Mouse (Mus musculus) common myeloid progenitor, adult 5-6 weeks (primary cell): ENCODE results near the gene Olfr149. TPM values are rescaled to one million over a fixed set of nuclear protein-coding genes. Genes with fewer than 3 reads are reported as not detected.
"Not testable (repeated sequence)": the region's sequence is repeated elsewhere in the genome, so short reads cannot be mapped to it uniquely, and the experiment has no call there.

ENCODE experiments used
- ATAC-seq: replicated peaks from 2 replicates; pipeline ENCODE4 v1.8.0; 2016; ENCODE audit warnings: low read depth, mild to moderate bottlenecking, moderate TSS enrichment, inconsistent platforms; ENCODE audit not compliant: poor library complexity, severe bottlenecking
- total RNA-seq: library from RNA; stranded (forward); fragments of 200-1000, 187-1606 nt; gene quantifications from 2 replicates; pipeline ENCODE4 v1.2.3, GENCODE M21; 2017

Gene Olfr149
- not detected in 2 replicates for total RNA-seq

- no peak for ATAC-seq
Observed at GRCm38 (mm10) chr9:39707017-39707416, at the start of gene Olfr149. TSS of gene Olfr149 (minus strand) at chr9:39707117.

GRCm38 (mm10) chr9:39746428-39746827 lies 39.5 kb upstream of the Olfr149 start:
- no peak for ATAC-seq

GRCm38 (mm10) chr9:39745949-39746348 lies 39.0 kb upstream of the Olfr149 start, which contains the start of gene Olfr967:
TSS of gene Olfr967 (plus strand) at chr9:39746249.
- no peak for ATAC-seq

DNA sequence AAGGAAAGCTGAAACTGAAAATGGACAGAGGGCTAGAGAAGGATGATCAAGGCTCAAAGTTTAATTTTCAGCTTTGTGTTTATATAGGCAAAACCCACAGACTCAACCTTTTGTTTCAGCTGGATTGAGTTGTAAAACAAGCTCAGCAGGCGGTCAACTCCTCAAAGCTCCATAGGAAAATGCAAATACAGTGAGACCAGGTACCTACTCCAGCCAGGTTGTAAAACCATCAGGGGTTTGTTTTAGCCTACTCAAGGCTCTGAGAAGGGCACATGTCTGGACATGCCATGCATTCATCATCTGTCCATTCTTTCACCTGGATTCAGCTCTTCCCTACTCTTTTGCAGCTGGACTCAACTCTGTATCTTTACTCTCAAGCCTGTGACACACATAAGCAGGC lies 33.8 kb upstream of the Olfr149 start:
- no peak for ATAC-seq

GRCm38 (mm10) chr9:39730678-39731077 lies 23.8 kb upstream of the Olfr149 start, which contains the start of gene Olfr150:
TSS of gene Olfr150 (plus strand) at chr9:39730978.
- ATAC-seq, result no peak

DNA sequence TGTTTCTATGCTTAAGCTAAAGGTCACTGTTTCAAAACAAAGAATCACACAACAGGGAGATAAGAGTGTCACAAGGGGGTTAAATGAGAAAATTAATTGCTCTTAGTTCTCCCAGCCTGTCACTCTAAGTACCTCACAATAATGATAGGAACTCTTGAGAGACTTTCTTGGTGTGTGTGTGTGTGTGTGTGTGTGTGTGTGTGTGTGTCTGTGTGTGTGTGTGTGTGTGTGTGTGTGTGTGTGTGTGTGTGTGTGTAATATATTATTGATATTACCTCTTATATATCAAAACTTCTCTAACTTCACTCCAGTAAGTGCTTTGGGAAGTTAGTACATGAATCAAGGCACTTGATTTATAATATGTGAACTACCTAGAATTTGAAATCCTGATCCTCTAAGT lies 4.1 kb upstream of the Olfr149 start, which contains the start of gene Olfr965:
TSS of gene Olfr965 (plus strand) at position 301 of the 400 bp plus-strand sequence.
- ATAC-seq, result no peak

- ATAC-seq, result no peak
Observed at GRCm38 (mm10) chr9:39708958-39709357, 2.0 kb upstream of the Olfr149 start.

DNA sequence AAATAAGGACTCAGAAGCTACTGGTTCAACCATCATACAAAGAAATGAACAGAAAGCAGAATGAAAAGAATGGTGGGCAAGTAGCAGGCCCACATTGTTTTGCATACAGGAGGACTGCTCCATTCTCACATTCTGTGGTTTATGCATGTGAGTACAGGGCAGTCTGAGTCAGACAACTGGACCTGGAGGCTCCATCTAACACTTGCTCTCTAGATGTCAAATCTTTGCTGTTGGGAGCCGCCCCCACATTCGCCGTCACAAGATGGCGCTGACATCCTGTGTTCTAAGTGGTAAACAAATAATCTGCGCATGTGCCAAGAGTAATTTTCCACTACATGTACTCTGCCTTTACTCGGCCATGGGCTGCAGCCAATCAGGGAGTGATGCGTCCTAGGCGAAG lies 5.8 kb downstream of the Olfr149 start:
- not testable (repeated sequence) for ATAC-seq

DNA sequence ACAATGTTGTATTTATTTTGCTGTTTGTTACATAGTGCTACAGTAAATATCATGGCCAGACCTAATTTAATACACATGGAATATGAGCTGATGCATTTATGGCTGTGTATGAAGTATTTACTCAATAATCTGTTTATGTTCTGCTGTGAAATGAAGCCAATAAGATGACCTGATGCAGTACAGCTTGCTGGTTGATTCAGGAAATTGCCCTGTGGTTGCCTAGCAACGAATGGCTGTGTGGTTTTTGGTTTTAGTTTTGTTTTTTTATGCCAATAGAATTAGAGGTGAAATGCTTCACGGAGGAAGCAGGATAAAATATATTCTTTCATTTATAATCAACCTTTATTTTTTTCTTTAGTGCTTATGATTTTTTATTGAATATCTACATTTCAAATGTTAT lies 27.6 kb downstream of the Olfr149 start:
- ATAC-seq, result peak; percentile 95

- 0 out of 2 replicates have a peak, but pooled peaks have one; percentile 55 for ATAC-seq
Observed at GRCm38 (mm10) chr9:39678557-39678956, 28.4 kb downstream of the Olfr149 start.

- peak; percentile 66 for ATAC-seq
Observed at GRCm38 (mm10) chr9:39674820-39675219, 32.1 kb downstream of the Olfr149 start.

- no peak for ATAC-seq
Observed at GRCm38 (mm10) chr9:39669723-39670122, 37.2 kb downstream of the Olfr149 start.

- ATAC-seq, result no peak
Observed at GRCm38 (mm10) chr9:39666905-39667304, 40.0 kb downstream of the Olfr149 start, which contains the start of gene Olfr963. TSS of gene Olfr963 (plus strand) at chr9:39667205.

GRCm38 (mm10) chr9:39654756-39655396 lies 52.0 kb downstream of the Olfr149 start:
- no peak for ATAC-seq

Other genes with a start within 250 kb of the Olfr149 start
- not detected in 2 replicates for gene Olfr955, start 235.2 kb downstream of the Olfr149 start, total RNA-seq
- not detected in 2 replicates for gene Olfr44, start 213.1 kb downstream of the Olfr149 start, total RNA-seq
- not detected in 2 replicates for gene Olfr957, start 191.3 kb downstream of the Olfr149 start, total RNA-seq
- not detected in 2 replicates for gene Olfr958, start 153.1 kb downstream of the Olfr149 start, total RNA-seq
- gene Olfr959, start 131.5 kb downstream of the Olfr149 start, total RNA-seq, result not detected in 2 replicates
- gene AW551984, start 102.7 kb downstream of the Olfr149 start, total RNA-seq, result not detected in 2 replicates
- gene Olfr148, start 96.5 kb downstream of the Olfr149 start, total RNA-seq, result not detected in 2 replicates
- gene Olfr960, start 85.7 kb downstream of the Olfr149 start, total RNA-seq, result not detected in 2 replicates
- not detected in 2 replicates for gene Olfr961, start 62.0 kb downstream of the Olfr149 start, total RNA-seq
- not detected in 2 replicates for gene Olfr963, start 39.9 kb downstream of the Olfr149 start, total RNA-seq
- not detected in 2 replicates for gene Olfr965, start 4.2 kb upstream of the Olfr149 start, total RNA-seq
- gene Olfr150, start 23.9 kb upstream of the Olfr149 start, total RNA-seq, result not detected in 2 replicates
- gene Olfr967, start 39.1 kb upstream of the Olfr149 start, total RNA-seq, result not detected in 2 replicates
- not detected in 2 replicates for gene Olfr968, start 76.1 kb upstream of the Olfr149 start, total RNA-seq
- not detected in 2 replicates for gene Olfr969, start 83.8 kb upstream of the Olfr149 start, total RNA-seq
- gene Olfr970, start 101.7 kb upstream of the Olfr149 start, total RNA-seq, result not detected in 2 replicates
- not detected in 2 replicates for gene Olfr971, start 129.8 kb upstream of the Olfr149 start, total RNA-seq
- gene Olfr972, start 159.3 kb upstream of the Olfr149 start, total RNA-seq, result not detected in 2 replicates
- not detected in 2 replicates for gene Olfr229, start 200.2 kb upstream of the Olfr149 start, total RNA-seq
- not detected in 2 replicates for gene Olfr974, start 230.4 kb upstream of the Olfr149 start, total RNA-seq
- not detected in 2 replicates for gene Olfr975, start 244.9 kb upstream of the Olfr149 start, total RNA-seq